Mouse (Mus musculus): ENCODE measurements around the gene Bpgm.

DNA sequence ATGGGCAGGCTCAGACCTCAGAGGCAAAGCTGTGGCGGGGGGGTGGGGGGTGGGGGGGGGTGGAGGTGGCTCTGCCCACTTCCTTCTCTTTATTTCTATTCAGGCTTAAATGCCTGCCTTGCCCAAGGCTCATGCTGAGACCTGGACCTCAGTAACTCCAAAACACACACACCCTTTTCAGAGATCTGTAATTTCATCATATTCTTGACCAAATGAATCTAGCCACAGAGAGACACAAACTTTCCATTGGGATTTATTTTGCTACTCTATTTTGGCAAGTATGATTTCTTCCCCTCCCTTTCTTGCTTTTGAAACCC lies 39.7 kb downstream of the Bpgm start:
- no peak for TF ChIP-seq CTCF (IDR thresholded peaks at IDR 0.05; ENCODE audit: low read depth)
- no peak for TF ChIP-seq EP300 (IDR thresholded peaks at IDR 0.05; ENCODE audit: low read depth)

All from heart, postnatal 0 days (tissue).